Mouse (Mus musculus): ENCODE data around the gene Mutyh.

- TF ChIP-seq CTCF (IDR thresholded peaks at IDR 0.05; ENCODE audit: extremely low read depth, insufficient read depth, insufficient read length, insufficient replicate concordance) (no peak), POLR2A (IDR thresholded peaks at IDR 0.05; ENCODE audit: low read depth, low read length) (no peak)
Measured at GRCm38 (mm10) chr4:116811012-116811411, 3.5 kb downstream of the Mutyh start.

All from spleen, adult 2 months (tissue).